Mouse (Mus musculus): ENCODE data around the gene Ttc21a. TPM values are rescaled to one million over a fixed set of nuclear protein-coding genes. Genes with fewer than 3 reads are reported as not detected.
A peak's percentile ranks its signal among the peaks of the same experiment; 100 is the strongest.

Ttc21a gene
- polyA plus RNA-seq, 1 experiment from 2014 or later, result 0.04 TPM

DNA sequence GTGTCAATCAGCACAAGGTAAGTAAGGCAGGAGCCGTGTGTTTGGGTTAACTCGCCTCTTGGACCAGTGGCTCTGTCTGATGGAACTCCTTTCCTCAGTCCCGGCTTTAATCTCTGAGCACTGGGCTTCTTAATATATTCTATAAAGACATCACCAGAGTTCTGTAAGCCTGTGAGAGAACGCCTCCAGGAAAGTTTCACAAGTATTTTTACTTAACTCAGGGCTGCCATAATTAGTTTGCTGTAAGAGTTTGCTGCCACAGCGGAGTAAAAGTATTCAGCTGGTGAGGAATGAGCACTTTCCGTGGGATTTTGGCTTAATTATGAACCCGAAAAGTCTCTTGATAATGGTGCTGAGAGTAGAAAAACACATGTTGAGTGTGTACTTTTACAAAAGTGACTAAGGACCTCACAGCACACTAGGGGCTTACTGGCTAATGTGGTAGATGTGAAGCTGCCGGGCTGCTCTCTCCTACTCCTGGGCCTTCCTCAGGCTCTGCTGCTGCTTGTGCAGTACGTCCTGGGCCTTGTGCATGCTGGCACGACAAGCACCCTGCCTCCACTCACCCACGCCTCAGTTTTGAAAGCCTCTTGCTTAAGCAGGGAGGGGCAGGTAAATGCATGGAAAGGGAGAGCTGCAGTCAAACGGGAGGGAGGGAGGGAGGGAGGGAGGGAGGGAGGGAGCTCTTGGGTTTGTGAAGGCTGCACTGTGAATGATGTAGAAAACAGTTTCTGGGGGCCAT is 34.8 kb upstream of the Ttc21a start:
- ATAC-seq (ENCODE audit: insufficient read depth, low FRiP score), result no peak
- Histone ChIP-seq H3K27ac (ENCODE audit: low read length) (no peak overlapping the region), H3K4me2 (ENCODE audit: low read depth, low read length) (no peak overlapping the region), H3K4me1 (ENCODE audit: control insufficient read depth, insufficient read depth, low read length) (no peaks in the 10 kb centered on the region), H3K36me3 (ENCODE audit: control insufficient read depth, insufficient read depth, low read length) (peaks cover 20% of the 10 kb centered on the region), H3K9me3 (replicated peaks; ENCODE audit: control insufficient read depth, low read length) (no peaks in the 10 kb centered on the region), H3K27me3 (ENCODE audit: control insufficient read depth, insufficient read depth, low read length) (no peaks in the 10 kb centered on the region), H3K4me3 (replicated peaks; ENCODE audit: low read length) (no peak overlapping the region), H3K9ac (ENCODE audit: low read length) (no peak overlapping the region)
- WGBS, result 85% methylated on average over 12 of the region's 12 CpGs

DNA sequence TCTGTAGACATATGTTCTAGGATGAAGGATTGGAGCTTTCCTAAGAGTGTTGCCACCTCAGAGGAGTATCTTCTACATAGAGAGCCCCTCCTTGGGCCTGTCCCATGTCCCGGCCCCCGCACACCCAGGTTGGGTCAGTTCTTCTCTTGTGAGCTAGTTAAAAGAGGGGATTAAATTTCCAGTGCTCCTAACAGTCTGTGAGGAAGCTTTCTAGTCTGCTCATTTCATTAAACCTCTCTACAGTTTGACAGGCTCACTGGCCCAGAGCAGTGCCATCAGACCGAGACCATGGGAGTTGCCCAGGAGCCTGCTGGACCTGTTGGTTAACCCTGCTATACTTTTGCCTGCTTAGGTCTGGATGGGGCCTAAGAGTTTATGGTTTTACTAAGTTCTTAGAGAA is 28.7 kb upstream of the Ttc21a start:
- no peak overlapping the region for H3K4me3 ChIP-seq (replicated peaks; ENCODE audit: low read length)
- H3K9ac ChIP-seq (ENCODE audit: low read length), result no peak overlapping the region
- no peaks in the 10 kb centered on the region for H3K9me3 ChIP-seq (replicated peaks; ENCODE audit: control insufficient read depth, low read length)
- no peak overlapping the region for H3K4me2 ChIP-seq (ENCODE audit: low read depth, low read length)
- H3K36me3 ChIP-seq (ENCODE audit: control insufficient read depth, insufficient read depth, low read length), result peaks cover 39% of the 10 kb centered on the region
- no peak for ATAC-seq (ENCODE audit: insufficient read depth, low FRiP score)
- no peaks in the 10 kb centered on the region for H3K4me1 ChIP-seq (ENCODE audit: control insufficient read depth, insufficient read depth, low read length)
- no peak overlapping the region for H3K27ac ChIP-seq (ENCODE audit: low read length)
- H3K27me3 ChIP-seq (ENCODE audit: control insufficient read depth, insufficient read depth, low read length), result no peaks in the 10 kb centered on the region
- 90% methylated on average over 3 of the region's 3 CpGs for WGBS

DNA sequence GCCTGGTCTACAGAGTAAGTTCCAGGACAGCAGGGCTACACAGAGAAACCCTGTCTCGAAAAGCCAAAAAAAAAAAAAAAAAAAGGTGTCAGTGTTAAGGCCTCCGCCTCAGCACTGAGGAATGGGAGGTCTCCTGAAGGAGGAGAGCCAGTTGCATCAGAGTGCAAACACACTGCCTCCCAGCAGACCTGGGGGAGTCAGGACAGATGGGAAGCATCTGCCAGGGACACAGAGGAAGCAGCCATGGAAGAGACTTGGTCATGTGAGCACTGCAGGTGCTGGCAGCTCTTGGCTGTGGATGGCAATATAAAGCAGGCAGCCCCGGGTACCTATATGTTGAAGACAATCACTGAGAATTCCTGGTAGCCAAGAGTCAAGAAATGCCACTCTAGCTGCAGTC is 27.5 kb upstream of the Ttc21a start:
- H3K4me1 ChIP-seq (ENCODE audit: control insufficient read depth, insufficient read depth, low read length), result no peaks in the 10 kb centered on the region
- no peak overlapping the region for H3K4me2 ChIP-seq (ENCODE audit: low read depth, low read length)
- H3K36me3 ChIP-seq (ENCODE audit: control insufficient read depth, insufficient read depth, low read length), result peaks cover 40% of the 10 kb centered on the region
- no peak overlapping the region for H3K9ac ChIP-seq (ENCODE audit: low read length)
- ATAC-seq (ENCODE audit: insufficient read depth, low FRiP score), result no peak
- 91% methylated on average over 3 of the region's 3 CpGs for WGBS
- H3K9me3 ChIP-seq (replicated peaks; ENCODE audit: control insufficient read depth, low read length), result no peaks in the 10 kb centered on the region
- no peaks in the 10 kb centered on the region for H3K27me3 ChIP-seq (ENCODE audit: control insufficient read depth, insufficient read depth, low read length)
- no peak overlapping the region for H3K4me3 ChIP-seq (replicated peaks; ENCODE audit: low read length)
- no peak overlapping the region for H3K27ac ChIP-seq (ENCODE audit: low read length)

DNA sequence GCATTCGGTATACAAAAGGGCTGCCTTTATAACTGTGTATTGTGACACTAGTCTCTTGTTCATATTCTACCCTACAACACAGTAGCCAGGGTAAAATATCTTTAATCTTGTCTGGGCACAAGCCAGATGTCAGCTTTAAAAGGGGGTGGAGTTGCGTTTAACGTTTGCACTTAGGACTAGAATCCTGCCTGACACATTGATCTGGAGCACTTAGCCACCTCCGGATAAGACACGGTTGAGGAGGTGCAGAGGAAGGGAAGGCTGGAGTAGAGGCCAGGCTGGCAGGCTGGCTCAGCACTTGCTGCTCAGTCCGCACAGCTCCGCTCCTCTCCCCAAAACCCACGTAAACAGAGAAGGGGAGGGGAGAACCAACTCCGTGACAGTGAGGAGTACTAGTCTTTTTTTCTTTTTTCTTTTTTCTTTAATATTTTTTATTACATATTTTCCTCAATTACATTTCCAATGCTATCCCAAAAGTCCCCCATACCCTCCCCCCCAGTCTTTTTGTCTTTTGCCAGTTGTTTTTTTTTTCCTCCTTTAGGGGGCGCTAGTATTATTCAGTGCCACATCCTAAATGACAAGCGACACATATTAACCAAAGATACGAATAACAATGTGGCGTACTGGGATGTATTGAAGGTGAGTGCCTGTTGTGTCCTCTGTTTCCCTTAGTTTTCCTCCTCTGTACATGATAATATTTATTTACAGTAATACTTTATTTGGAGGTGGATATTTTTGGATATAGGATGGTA is 24.1 kb upstream of the Ttc21a start:
- H3K4me3 ChIP-seq (replicated peaks; ENCODE audit: low read length), result no peak overlapping the region
- no peak for ATAC-seq (ENCODE audit: insufficient read depth, low FRiP score)
- H3K27ac ChIP-seq (ENCODE audit: low read length), result no peak overlapping the region
- no peaks in the 10 kb centered on the region for H3K4me1 ChIP-seq (ENCODE audit: control insufficient read depth, insufficient read depth, low read length)
- H3K4me2 ChIP-seq (ENCODE audit: low read depth, low read length), result no peak overlapping the region
- H3K27me3 ChIP-seq (ENCODE audit: control insufficient read depth, insufficient read depth, low read length), result no peaks in the 10 kb centered on the region
- H3K36me3 ChIP-seq (ENCODE audit: control insufficient read depth, insufficient read depth, low read length), result peaks cover 30% of the 10 kb centered on the region
- WGBS, result 72% methylated on average over 13 of the region's 13 CpGs
- H3K9ac ChIP-seq (ENCODE audit: low read length), result no peak overlapping the region
- no peaks in the 10 kb centered on the region for H3K9me3 ChIP-seq (replicated peaks; ENCODE audit: control insufficient read depth, low read length)

DNA sequence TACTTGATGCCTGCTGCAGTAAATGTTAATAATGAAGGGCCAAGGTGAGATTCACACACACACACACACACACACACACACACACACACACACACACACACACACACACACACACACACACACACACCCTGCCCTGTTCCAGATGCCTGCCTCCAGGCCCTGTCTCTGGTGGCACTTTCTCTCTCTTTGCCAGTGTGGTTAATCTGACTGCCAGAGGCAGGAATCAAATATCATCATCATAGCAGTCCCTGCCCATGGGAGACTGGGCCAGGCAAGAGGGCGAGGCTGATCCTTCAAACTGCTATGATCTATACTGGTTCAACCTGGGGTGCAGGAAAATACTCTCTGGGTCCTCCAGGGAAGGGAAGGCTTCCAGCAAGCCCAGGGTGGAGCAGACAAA is 17.5 kb upstream of the Ttc21a start:
- no peak for ATAC-seq (ENCODE audit: insufficient read depth, low FRiP score)
- H3K4me1 ChIP-seq (ENCODE audit: control insufficient read depth, insufficient read depth, low read length), result no peaks in the 10 kb centered on the region
- H3K9ac ChIP-seq (ENCODE audit: low read length), result no peak overlapping the region
- H3K4me3 ChIP-seq (replicated peaks; ENCODE audit: low read length), result no peak overlapping the region
- no peaks in the 10 kb centered on the region for H3K27me3 ChIP-seq (ENCODE audit: control insufficient read depth, insufficient read depth, low read length)
- peaks cover 18% of the 10 kb centered on the region; the same call in 1 of the 2 replicates for H3K36me3 ChIP-seq (ENCODE audit: control insufficient read depth, insufficient read depth, low read length)
- no peaks in the 10 kb centered on the region for H3K9me3 ChIP-seq (replicated peaks; ENCODE audit: control insufficient read depth, low read length)
- no peak overlapping the region for H3K4me2 ChIP-seq (ENCODE audit: low read depth, low read length)
- 91% methylated on average over 1 of the region's 1 CpGs for WGBS
- H3K27ac ChIP-seq (ENCODE audit: low read length), result no peak overlapping the region

DNA sequence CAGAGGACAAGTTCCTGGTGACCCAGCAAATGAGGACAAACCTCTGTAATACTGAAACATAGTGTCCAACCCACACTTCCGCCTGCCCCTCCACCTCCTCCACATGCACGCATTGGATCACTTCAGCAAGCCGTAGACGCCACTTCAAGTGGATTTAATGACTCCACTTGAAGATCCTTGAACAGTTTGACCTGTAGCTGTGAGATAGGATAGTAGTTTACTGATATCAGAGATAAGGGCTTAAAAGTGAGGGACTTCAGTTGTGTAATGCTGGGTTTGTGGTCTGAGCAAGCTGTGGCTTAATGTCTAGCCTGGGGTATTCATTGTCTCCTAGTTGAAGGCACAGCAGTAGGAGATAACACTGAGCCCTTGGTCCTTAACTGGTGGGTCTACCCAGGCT is 13.9 kb upstream of the Ttc21a start:
- Histone ChIP-seq H3K4me3 (replicated peaks; ENCODE audit: low read length) (no peak overlapping the region), H3K4me1 (ENCODE audit: control insufficient read depth, insufficient read depth, low read length) (peaks cover 10% of the 10 kb centered on the region), H3K27ac (ENCODE audit: low read length) (no peak overlapping the region), H3K9me3 (replicated peaks; ENCODE audit: control insufficient read depth, low read length) (no peaks in the 10 kb centered on the region), H3K9ac (ENCODE audit: low read length) (no peak overlapping the region), H3K4me2 (ENCODE audit: low read depth, low read length) (no peak overlapping the region), H3K36me3 (ENCODE audit: control insufficient read depth, insufficient read depth, low read length) (peaks cover 33% of the 10 kb centered on the region; the same call in 1 of the 2 replicates), H3K27me3 (ENCODE audit: control insufficient read depth, insufficient read depth, low read length) (no peaks in the 10 kb centered on the region)
- no peak for ATAC-seq (ENCODE audit: insufficient read depth, low FRiP score)
- 86% methylated on average over 4 of the region's 4 CpGs for WGBS

- H3K36me3 ChIP-seq (ENCODE audit: control insufficient read depth, insufficient read depth, low read length), result peaks cover 31% of the 10 kb centered on the region; the same call in 1 of the 2 replicates
- ATAC-seq (ENCODE audit: insufficient read depth, low FRiP score), result no peak; the same call in 1 of the 2 replicates
- H3K9me3 ChIP-seq (replicated peaks; ENCODE audit: control insufficient read depth, low read length), result no peaks in the 10 kb centered on the region
- H3K27ac ChIP-seq (ENCODE audit: low read length), result peak overlapping the region; percentile 39; the same call in 1 of the 2 replicates
- H3K4me1 ChIP-seq (ENCODE audit: control insufficient read depth, insufficient read depth, low read length), result peaks cover 10% of the 10 kb centered on the region
- no peak overlapping the region for H3K9ac ChIP-seq (ENCODE audit: low read length)
- H3K4me3 ChIP-seq (replicated peaks; ENCODE audit: low read length), result no peak overlapping the region
- H3K4me2 ChIP-seq (ENCODE audit: low read depth, low read length), result no peak overlapping the region
- no peaks in the 10 kb centered on the region for H3K27me3 ChIP-seq (ENCODE audit: control insufficient read depth, insufficient read depth, low read length)
- 74% methylated on average over 16 of the region's 16 CpGs for WGBS
These were observed 12.2 kb upstream of the Ttc21a start for GRCm38 (mm10) chr9:119925120-119925657.

GRCm38 (mm10) chr9:119925729-119926128 is 11.7 kb upstream of the Ttc21a start:
- ATAC-seq (ENCODE audit: insufficient read depth, low FRiP score), result no peak
- peaks cover 31% of the 10 kb centered on the region; the same call in 1 of the 2 replicates for H3K36me3 ChIP-seq (ENCODE audit: control insufficient read depth, insufficient read depth, low read length)

GRCm38 (mm10) chr9:119926497-119926896 is 10.9 kb upstream of the Ttc21a start:
- Histone ChIP-seq H3K4me2 (ENCODE audit: low read depth, low read length) (no peak overlapping the region), H3K9me3 (replicated peaks; ENCODE audit: control insufficient read depth, low read length) (no peaks in the 10 kb centered on the region), H3K27me3 (ENCODE audit: control insufficient read depth, insufficient read depth, low read length) (no peaks in the 10 kb centered on the region), H3K9ac (ENCODE audit: low read length) (no peak overlapping the region), H3K27ac (ENCODE audit: low read length) (peak overlapping the region; percentile 35), H3K4me3 (replicated peaks; ENCODE audit: low read length) (no peak overlapping the region), H3K36me3 (ENCODE audit: control insufficient read depth, insufficient read depth, low read length) (peaks cover 31% of the 10 kb centered on the region; the same call in 1 of the 2 replicates), H3K4me1 (ENCODE audit: control insufficient read depth, insufficient read depth, low read length) (peaks cover 10% of the 10 kb centered on the region)
- no peak for ATAC-seq (ENCODE audit: insufficient read depth, low FRiP score)
- 56% methylated on average over 5 of the region's 5 CpGs for WGBS

More at GRCm38 (mm10) chr9:119925729-119926128, 11.7 kb upstream of the Ttc21a start:
- Histone ChIP-seq H3K9ac (ENCODE audit: low read length) (no peak overlapping the region; the same call in 1 of the 2 replicates), H3K4me2 (ENCODE audit: low read depth, low read length) (no peak overlapping the region), H3K9me3 (replicated peaks; ENCODE audit: control insufficient read depth, low read length) (no peaks in the 10 kb centered on the region), H3K4me3 (replicated peaks; ENCODE audit: low read length) (no peak overlapping the region), H3K27me3 (ENCODE audit: control insufficient read depth, insufficient read depth, low read length) (no peaks in the 10 kb centered on the region), H3K4me1 (ENCODE audit: control insufficient read depth, insufficient read depth, low read length) (peaks cover 10% of the 10 kb centered on the region), H3K27ac (ENCODE audit: low read length) (peak overlapping the region; percentile 35)
- WGBS, result 43% methylated on average over 8 of the region's 8 CpGs
